ENCODE assay signal across 8 mouse cellular contexts in the genomic region with DNA sequence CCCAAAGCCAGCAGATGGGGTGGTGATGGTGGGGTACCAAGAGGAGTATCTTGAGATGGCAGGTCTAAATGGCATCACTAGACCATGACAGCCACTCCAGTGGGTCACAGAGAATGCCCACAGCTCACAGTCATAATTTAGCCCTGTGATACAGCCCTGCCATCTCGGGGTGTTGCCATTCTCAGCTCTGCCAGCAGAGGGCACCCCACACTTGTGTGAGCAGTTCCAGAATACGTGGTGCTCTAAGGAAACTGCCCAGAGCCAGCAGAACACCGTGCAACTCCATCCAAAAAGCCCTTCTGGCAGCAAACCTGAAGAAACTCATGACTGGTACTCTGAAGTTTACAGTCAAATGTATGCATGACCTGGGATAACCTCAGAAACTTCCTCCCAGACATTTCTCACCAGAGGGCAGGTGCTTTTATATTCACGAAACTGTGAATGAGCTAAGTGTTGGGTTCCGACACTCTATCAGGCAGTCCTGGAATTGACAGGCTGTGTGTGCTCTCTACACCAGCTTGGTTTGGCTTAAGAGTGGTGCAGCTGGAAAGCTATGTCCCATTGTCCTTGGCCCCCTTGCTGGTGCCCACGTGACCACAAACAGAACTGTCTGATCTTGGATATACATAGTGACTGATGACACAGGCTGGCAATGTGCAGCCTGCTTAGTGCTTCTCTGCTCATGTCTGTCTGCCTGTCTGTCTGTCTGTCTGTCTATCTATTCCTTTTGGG. TPM values are rescaled to one million over a fixed set of nuclear protein-coding genes. Genes with fewer than 3 reads are reported as not detected.
DNase-seq lines count a peak whose midpoint lies in the region; ATAC-seq and TF ChIP-seq lines count a peak whose summit lies in the region.

No protein-coding gene starts in this region.

- intact Hi-C loops in heart, adult 2 months (cut with DNase I), result loop anchor here (1.0 to 5.0 kb wide), 3 partner anchors 87 to 234 kb away; no protein-coding TSS in a partner anchor

- no peak for TF ChIP-seq POLR2A in heart, adult 2 months (IDR thresholded peaks at IDR 0.05; ENCODE audit: insufficient read depth, low read depth, low read length)

- TF ChIP-seq CTCF in heart, adult 2 months (IDR thresholded peaks at IDR 0.05), result no peak; the same call in none of the 2 replicates

- H3K9me3 ChIP-seq in limb, embryonic 10.5 days (replicated peaks), result no peaks in the 10 kb centered on the region
- no peaks in the 10 kb centered on the region for H3K9me3 ChIP-seq in midbrain, embryonic 14.5 days (ENCODE audit: control insufficient read depth, low read length)

- no peak overlapping the region for H3K4me2 ChIP-seq in midbrain, embryonic 14.5 days (ENCODE audit: low read length)

- DNase-seq in 3134 (ENCODE audit: extremely low read depth, insufficient read length, low spot score), result peak; percentile 47
- DNase-seq in adrenal gland, adult 8-10 months, result peak; percentile 77
- DNase-seq in embryo, embryonic 9.5 days (ENCODE audit: extremely low spot score), result peak; percentile 83
- peak; percentile 84 to 93 for DNase-seq in heart, adult 2 months
- DNase-seq in kidney, adult 18-20 months, result peak; percentile 93
- DNase-seq in limb, embryonic 10.5 days (ENCODE audit: low spot score), result peak; percentile 91
- peak; percentile 86 for DNase-seq in midbrain, embryonic 14.5 days
- DNase-seq in spleen, postnatal 10 days (ENCODE audit: low spot score in 2 of 2), result peak; percentile 65 to 87

- no peak overlapping the region for H3K4me3 ChIP-seq in heart, adult 2 months
- no peak overlapping the region for H3K4me3 ChIP-seq in limb, embryonic 10.5 days
- no peak overlapping the region for H3K4me3 ChIP-seq in midbrain, embryonic 14.5 days (replicated peaks; ENCODE audit: low read depth, low read length)

- peaks cover 6% of the 10 kb centered on the region for H3K4me1 ChIP-seq in heart, adult 2 months (ENCODE audit: control insufficient read depth, insufficient read depth, low read length)
- H3K4me1 ChIP-seq in limb, embryonic 10.5 days, result peaks cover 9% of the 10 kb centered on the region
- H3K4me1 ChIP-seq in midbrain, embryonic 14.5 days (ENCODE audit: control insufficient read depth, insufficient read depth, low read length), result no peaks in the 10 kb centered on the region

- H3K27ac ChIP-seq in heart, adult 2 months, result peak overlapping the region; percentile 40
- no peak overlapping the region for H3K27ac ChIP-seq in limb, embryonic 10.5 days
- no peak overlapping the region for H3K27ac ChIP-seq in midbrain, embryonic 14.5 days (replicated peaks; ENCODE audit: low read depth, low read length)

- ATAC-seq in midbrain, embryonic 14.5 days (ENCODE audit: low FRiP score, low TSS enrichment), result peak; percentile 58; the same call in 1 of the 2 replicates

- no peaks in the 10 kb centered on the region for H3K27me3 ChIP-seq in heart, adult 2 months (ENCODE audit: control insufficient read depth, insufficient read depth, low read length)
- peaks cover 33% of the 10 kb centered on the region; the same call in 1 of the 2 replicates for H3K27me3 ChIP-seq in limb, embryonic 10.5 days (ENCODE audit: low read depth, poor library complexity, severe bottlenecking)
- H3K27me3 ChIP-seq in midbrain, embryonic 14.5 days (ENCODE audit: control insufficient read depth, insufficient read depth, low read length), result no peaks in the 10 kb centered on the region

- H3K79me2 ChIP-seq in heart, adult 2 months (replicated peaks; ENCODE audit: control insufficient read depth, insufficient read depth, low read length), result no peaks in the 10 kb centered on the region

- TF ChIP-seq EP300 in heart, adult 2 months (IDR thresholded peaks at IDR 0.05; ENCODE audit: insufficient read depth, low read depth, low read length), result peak; percentile 99

- no peak overlapping the region for H3K9ac ChIP-seq in heart, adult 2 months (ENCODE audit: low read depth, low read length)
- H3K9ac ChIP-seq in midbrain, embryonic 14.5 days (replicated peaks; ENCODE audit: low read length), result no peak overlapping the region

- H3K36me3 ChIP-seq in heart, adult 2 months (ENCODE audit: control insufficient read depth, insufficient read depth, low read length), result no peaks in the 10 kb centered on the region
- no peaks in the 10 kb centered on the region for H3K36me3 ChIP-seq in limb, embryonic 10.5 days
- no peaks in the 10 kb centered on the region for H3K36me3 ChIP-seq in midbrain, embryonic 14.5 days (ENCODE audit: control insufficient read depth, insufficient read depth, low read length)

- 25% methylated on average over 6 of the region's 6 CpGs for WGBS in heart, adult 2 months
- 40% methylated on average over 6 of the region's 6 CpGs for WGBS in limb, embryonic 10.5 days
- WGBS in midbrain, embryonic 14.5 days, result 40% methylated on average over 6 of the region's 6 CpGs

RNA-seq across cellular contexts. Expression of a gene that starts 55.2 kb away (rescaled TPM):
- total RNA-seq in adrenal gland, adult 8-10 months (2022), result 10 to 100 TPM; 13.5 to 20.4 (median 17.0) TPM
- total RNA-seq in heart, adult 2 months (2021), result 10 to 100 TPM in 1 of 2 experiments, 1 to 10 TPM in 1; 8.9 to 10.2 TPM
- polyA plus RNA-seq in heart, adult 2 months (2012; rRNA removed), result 6.8 and 7.5 TPM in 2 replicates
- polyA plus RNA-seq in limb, embryonic 10.5 days (2016; fragmentation: Nextera tagmentation; extraction: Ambion mirVana), result 5.3 and 5.8 TPM in 2 replicates
- 3.5 and 4.1 TPM in 2 replicates for polyA plus RNA-seq in midbrain, embryonic 14.5 days (2014; fragmentation: Nextera tagmentation; extraction: Ambion mirVana)
